Mouse (Mus musculus): ENCODE measurements at regions not wholly inside any gene's neighbourhood (a gene's known extent, or its start where the extent isn't known, plus 50 kb on each side); places are given as distances from the start of the nearest gene placed in this dataset.
"Not testable (repeated sequence)": the region's sequence is repeated elsewhere in the genome, so short reads cannot be mapped to it uniquely, and the experiment has no call there.

- Histone ChIP-seq H3K9me3 (no peaks in the 10 kb centered on the region), H3K27ac (replicated peaks) (no peak overlapping the region), H3K4me1 (peaks cover 4% of the 10 kb centered on the region), H3K27me3 (no peaks in the 10 kb centered on the region), H3K4me2 (replicated peaks) (no peak overlapping the region), H3K4me3 (no peak overlapping the region), H3K36me3 (no peaks in the 10 kb centered on the region), H3K9ac (replicated peaks) (no peak overlapping the region)
- no peak for ATAC-seq (replicated peaks)
- 62% methylated on average over 10 of the region's 10 CpGs for WGBS
Measured at GRCm38 (mm10) chr11:111961047-111961837, 820.8 kb upstream of the Sox9 start.

- H3K4me3 ChIP-seq, result no peak overlapping the region
- H3K4me1 ChIP-seq, result peaks cover 4% of the 10 kb centered on the region
- no peaks in the 10 kb centered on the region for H3K36me3 ChIP-seq
- no peaks in the 10 kb centered on the region for H3K27me3 ChIP-seq
- H3K9ac ChIP-seq (replicated peaks), result no peak overlapping the region
- no peak overlapping the region for H3K4me2 ChIP-seq (replicated peaks)
- 51% methylated on average over 2 of the region's 2 CpGs for WGBS
- H3K27ac ChIP-seq (replicated peaks), result no peak overlapping the region
- H3K9me3 ChIP-seq, result no peaks in the 10 kb centered on the region
- ATAC-seq (replicated peaks), result no peak
Measured at GRCm38 (mm10) chr11:111961846-111962245, 820.2 kb upstream of the Sox9 start.

GRCm38 (mm10) chr11:111964066-111964465 lies 818.0 kb upstream of the Sox9 start:
- no peaks in the 10 kb centered on the region for H3K27me3 ChIP-seq
- H3K4me3 ChIP-seq, result no peak overlapping the region
- no peaks in the 10 kb centered on the region for H3K36me3 ChIP-seq
- H3K4me2 ChIP-seq (replicated peaks), result no peak overlapping the region
- no peak for ATAC-seq (replicated peaks)
- no peak overlapping the region for H3K27ac ChIP-seq (replicated peaks)
- H3K9me3 ChIP-seq, result no peaks in the 10 kb centered on the region
- no peak overlapping the region for H3K9ac ChIP-seq (replicated peaks)
- peaks cover 4% of the 10 kb centered on the region for H3K4me1 ChIP-seq
- 33% methylated on average over 6 of the region's 6 CpGs for WGBS

- Histone ChIP-seq H3K36me3 (no peaks in the 10 kb centered on the region), H3K27ac (replicated peaks) (no peak overlapping the region), H3K9ac (replicated peaks) (no peak overlapping the region), H3K27me3 (no peaks in the 10 kb centered on the region), H3K4me2 (replicated peaks) (no peak overlapping the region), H3K4me3 (no peak overlapping the region), H3K4me1 (peaks cover 4% of the 10 kb centered on the region), H3K9me3 (no peaks in the 10 kb centered on the region)
- WGBS, result 90% methylated on average over 3 of the region's 3 CpGs
- ATAC-seq (replicated peaks), result no peak
Measured at GRCm38 (mm10) chr11:111966401-111966800, 815.6 kb upstream of the Sox9 start.

GRCm38 (mm10) chr11:111971001-111971400 lies 811.0 kb upstream of the Sox9 start:
- H3K27me3 ChIP-seq, result no peaks in the 10 kb centered on the region
- 93% methylated on average over 4 of the region's 4 CpGs for WGBS
- H3K4me1 ChIP-seq, result no peaks in the 10 kb centered on the region
- H3K9me3 ChIP-seq, result no peaks in the 10 kb centered on the region
- H3K9ac ChIP-seq (replicated peaks), result no peak overlapping the region
- H3K4me2 ChIP-seq (replicated peaks), result no peak overlapping the region
- no peak for ATAC-seq (replicated peaks)
- H3K27ac ChIP-seq (replicated peaks), result no peak overlapping the region
- H3K36me3 ChIP-seq, result no peaks in the 10 kb centered on the region
- H3K4me3 ChIP-seq, result no peak overlapping the region

GRCm38 (mm10) chr11:111978667-111979066 lies 803.4 kb upstream of the Sox9 start:
- Histone ChIP-seq H3K27me3 (no peaks in the 10 kb centered on the region), H3K4me1 (no peaks in the 10 kb centered on the region), H3K4me3 (no peak overlapping the region), H3K9ac (replicated peaks) (no peak overlapping the region), H3K27ac (replicated peaks) (no peak overlapping the region), H3K9me3 (no peaks in the 10 kb centered on the region), H3K4me2 (replicated peaks) (no peak overlapping the region), H3K36me3 (no peaks in the 10 kb centered on the region)
- ATAC-seq (replicated peaks), result no peak
- WGBS, result 91% methylated on average over 4 of the region's 4 CpGs

GRCm38 (mm10) chr11:111996395-111996794 lies 785.6 kb upstream of the Sox9 start:
- Histone ChIP-seq H3K4me3 (no peak overlapping the region), H3K4me2 (replicated peaks) (no peak overlapping the region), H3K36me3 (no peaks in the 10 kb centered on the region), H3K27ac (replicated peaks) (no peak overlapping the region), H3K4me1 (no peaks in the 10 kb centered on the region), H3K9me3 (no peaks in the 10 kb centered on the region), H3K27me3 (no peaks in the 10 kb centered on the region), H3K9ac (replicated peaks) (no peak overlapping the region)
- ATAC-seq (replicated peaks), result no peak
- 70% methylated on average over 4 of the region's 4 CpGs for WGBS

- H3K4me3 ChIP-seq; H3K27me3 ChIP-seq; H3K36me3 ChIP-seq; H3K9ac ChIP-seq (replicated peaks); H3K4me1 ChIP-seq; H3K9me3 ChIP-seq; H3K4me2 ChIP-seq (replicated peaks); H3K27ac ChIP-seq (replicated peaks): not testable (repeated sequence)
- 90% methylated on average over 1 of the region's 2 CpGs for WGBS
- ATAC-seq (replicated peaks), result peak; percentile 69; the same call in 1 of the 2 replicates
Measured at GRCm38 (mm10) chr11:112010848-112011247, 771.2 kb upstream of the Sox9 start.

GRCm38 (mm10) chr11:112017906-112018305 lies 764.1 kb upstream of the Sox9 start:
- Histone ChIP-seq H3K4me1 (no peaks in the 10 kb centered on the region), H3K9ac (replicated peaks) (no peak overlapping the region), H3K9me3 (no peaks in the 10 kb centered on the region), H3K4me2 (replicated peaks) (no peak overlapping the region), H3K36me3 (no peaks in the 10 kb centered on the region), H3K27ac (replicated peaks) (no peak overlapping the region), H3K4me3 (no peak overlapping the region), H3K27me3 (no peaks in the 10 kb centered on the region)
- ATAC-seq (replicated peaks), result no peak
- WGBS, result 94% methylated on average over 3 of the region's 3 CpGs

GRCm38 (mm10) chr11:112028031-112028430 lies 754.0 kb upstream of the Sox9 start:
- no peak overlapping the region for H3K9ac ChIP-seq (replicated peaks)

GRCm38 (mm10) chr11:112038741-112039140 lies 743.3 kb upstream of the Sox9 start:
- no peaks in the 10 kb centered on the region for H3K36me3 ChIP-seq
- ATAC-seq (replicated peaks), result no peak
- H3K4me3 ChIP-seq, result no peak overlapping the region
- H3K4me2 ChIP-seq (replicated peaks), result no peak overlapping the region
- 97% methylated on average over 11 of the region's 11 CpGs for WGBS
- H3K4me1 ChIP-seq, result no peaks in the 10 kb centered on the region
- no peaks in the 10 kb centered on the region for H3K27me3 ChIP-seq
- no peaks in the 10 kb centered on the region for H3K9me3 ChIP-seq
- no peak overlapping the region for H3K27ac ChIP-seq (replicated peaks)
- H3K9ac ChIP-seq (replicated peaks), result no peak overlapping the region

More at GRCm38 (mm10) chr11:112028031-112028430, 754.0 kb upstream of the Sox9 start:
- Histone ChIP-seq H3K36me3 (no peaks in the 10 kb centered on the region), H3K4me2 (replicated peaks) (no peak overlapping the region), H3K4me1 (no peaks in the 10 kb centered on the region), H3K9me3 (no peaks in the 10 kb centered on the region), H3K27me3 (no peaks in the 10 kb centered on the region), H3K27ac (replicated peaks) (no peak overlapping the region), H3K4me3 (no peak overlapping the region)
- ATAC-seq (replicated peaks), result no peak
- WGBS, result 92% methylated on average over 5 of the region's 5 CpGs

- Histone ChIP-seq H3K4me3 (no peak overlapping the region), H3K27me3 (no peaks in the 10 kb centered on the region), H3K9ac (replicated peaks) (no peak overlapping the region), H3K27ac (replicated peaks) (no peak overlapping the region), H3K4me2 (replicated peaks) (no peak overlapping the region), H3K36me3 (no peaks in the 10 kb centered on the region), H3K9me3 (no peaks in the 10 kb centered on the region), H3K4me1 (no peaks in the 10 kb centered on the region)
- 22% methylated on average over 5 of the region's 5 CpGs for whole genome bisulfite sequencing
- ATAC-seq (replicated peaks), result no peak
Measured at GRCm38 (mm10) chr11:112044455-112044854, 737.6 kb upstream of the Sox9 start.

GRCm38 (mm10) chr11:112045353-112045752 lies 736.7 kb upstream of the Sox9 start:
- Histone ChIP-seq H3K4me1 (no peaks in the 10 kb centered on the region), H3K27me3 (no peaks in the 10 kb centered on the region), H3K9me3 (no peaks in the 10 kb centered on the region), H3K4me3 (no peak overlapping the region), H3K9ac (replicated peaks) (no peak overlapping the region), H3K36me3 (no peaks in the 10 kb centered on the region), H3K4me2 (replicated peaks) (no peak overlapping the region), H3K27ac (replicated peaks) (no peak overlapping the region)
- WGBS, result 97% methylated on average over 2 of the region's 2 CpGs
- ATAC-seq (replicated peaks), result no peak
